Mouse (Mus musculus): ENCODE measurements around the gene Rtraf.
"Not testable (repeated sequence)": the region's sequence is repeated elsewhere in the genome, so short reads cannot be mapped to it uniquely, and the experiment has no call there.

Gene Rtraf

GRCm38 (mm10) chr14:19823321-19824142 is at the start of gene Rtraf:
Gene Rtraf, minus strand, starts transcription at chr14:19823824.
- DNase-seq (ENCODE audit: low spot score): peak; percentile 94

GRCm38 (mm10) chr14:19867286-19867935 is 43.8 kb upstream of the Rtraf start:
- no peak for DNase-seq (ENCODE audit: low spot score)

- not testable (repeated sequence) for DNase-seq (ENCODE audit: low spot score)
These were observed 41.5 kb upstream of the Rtraf start for GRCm38 (mm10) chr14:19865121-19865520.

- no peak for DNase-seq (ENCODE audit: low spot score)
These were observed 37.9 kb upstream of the Rtraf start for GRCm38 (mm10) chr14:19861311-19862080.

- DNase-seq (ENCODE audit: low spot score): no peak
These were observed 36.7 kb upstream of the Rtraf start for GRCm38 (mm10) chr14:19860281-19860680.

GRCm38 (mm10) chr14:19858808-19859776 is 35.5 kb upstream of the Rtraf start:
- no peak for DNase-seq (ENCODE audit: low spot score)

- DNase-seq (ENCODE audit: low spot score): no peak
These were observed 34.7 kb upstream of the Rtraf start for GRCm38 (mm10) chr14:19858279-19858678.

- DNase-seq (ENCODE audit: low spot score): no peak
These were observed 29.8 kb upstream of the Rtraf start for GRCm38 (mm10) chr14:19853471-19853870.

- peak; percentile 62 for DNase-seq (ENCODE audit: low spot score)
These were observed 16.1 kb upstream of the Rtraf start for GRCm38 (mm10) chr14:19839600-19840332.

- no peak for DNase-seq (ENCODE audit: low spot score)
These were observed 12.7 kb upstream of the Rtraf start for GRCm38 (mm10) chr14:19836289-19836688.

GRCm38 (mm10) chr14:19825481-19825880 is 1.9 kb upstream of the Rtraf start:
- no peak for DNase-seq (ENCODE audit: low spot score)

GRCm38 (mm10) chr14:19821686-19822085 is 1.9 kb downstream of the Rtraf start:
- DNase-seq (ENCODE audit: low spot score): no peak

- peak; percentile 88 for DNase-seq (ENCODE audit: low spot score)
These were observed 5.7 kb downstream of the Rtraf start for GRCm38 (mm10) chr14:19817949-19818348.

- no peak for DNase-seq (ENCODE audit: low spot score)
These were observed 10.6 kb downstream of the Rtraf start for GRCm38 (mm10) chr14:19813061-19813460.

- DNase-seq (ENCODE audit: low spot score): no peak
These were observed 13.7 kb downstream of the Rtraf start for GRCm38 (mm10) chr14:19809934-19810333.

- DNase-seq (ENCODE audit: low spot score): no peak
These were observed 15.8 kb downstream of the Rtraf start for GRCm38 (mm10) chr14:19807858-19808257.

- DNase-seq (ENCODE audit: low spot score): no peak
These were observed 16.3 kb downstream of the Rtraf start for GRCm38 (mm10) chr14:19807339-19807738.

- DNase-seq (ENCODE audit: low spot score): no peak
These were observed 20.0 kb downstream of the Rtraf start for GRCm38 (mm10) chr14:19803623-19804022.

GRCm38 (mm10) chr14:19803222-19803621 is 20.4 kb downstream of the Rtraf start:
- no peak for DNase-seq (ENCODE audit: low spot score)

- DNase-seq (ENCODE audit: low spot score): no peak
These were observed 22.0 kb downstream of the Rtraf start for GRCm38 (mm10) chr14:19801474-19802215.

Measured in urinary bladder, postnatal 14 days (tissue).